Mouse (Mus musculus): ENCODE measurements around the gene Slco2a1.
A peak's percentile ranks its signal among the peaks of the same experiment; 100 is the strongest.

- TF ChIP-seq POLR2A (IDR thresholded peaks at IDR 0.05; ENCODE audit: insufficient read depth, low read depth, low read length) = no peak
- TF ChIP-seq CTCF (IDR thresholded peaks at IDR 0.05; ENCODE audit: insufficient read depth, low read depth, low read length) = peak; percentile 13; the same call in 1 of the 2 replicates
Measured at GRCm38 (mm10) chr9:103133493-103134124, 145.1 kb downstream of the Slco2a1 start.
